Mouse (Mus musculus) frontal cortex, adult (tissue): ENCODE measurements around the gene Zfp57.
A peak's percentile ranks its signal among the peaks of the same experiment; 100 is the strongest.

Source experiments
- ATAC-seq: cut with Nextera tagmentation; 2 replicates; pipeline ENCODE4 v1.9.2; 2017; ENCODE audit warnings: mild to moderate bottlenecking, moderate library complexity, mixed read lengths; ENCODE audit not compliant: low TSS enrichment

Gene Zfp57

DNA sequence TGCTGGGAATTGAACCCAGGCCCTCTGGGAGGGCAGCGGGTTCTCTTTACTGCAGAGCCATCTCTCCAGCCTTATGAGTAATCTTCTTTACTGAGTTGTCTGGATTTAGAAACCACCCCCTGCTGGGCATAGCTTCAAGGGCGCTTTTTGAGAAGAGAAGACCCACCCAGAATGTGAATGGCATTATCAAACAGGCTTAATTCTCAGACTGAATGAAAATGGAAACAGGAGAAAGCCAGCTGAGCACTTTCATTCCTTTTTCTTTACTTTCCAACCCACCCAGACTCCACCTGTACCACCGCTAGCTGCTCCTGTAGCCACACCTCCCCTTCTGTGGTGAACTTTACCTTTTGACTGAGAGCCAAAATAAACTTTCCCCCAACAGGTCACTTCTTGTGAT is 5.5 kb upstream of the Zfp57 start:
- no peak for ATAC-seq

DNA sequence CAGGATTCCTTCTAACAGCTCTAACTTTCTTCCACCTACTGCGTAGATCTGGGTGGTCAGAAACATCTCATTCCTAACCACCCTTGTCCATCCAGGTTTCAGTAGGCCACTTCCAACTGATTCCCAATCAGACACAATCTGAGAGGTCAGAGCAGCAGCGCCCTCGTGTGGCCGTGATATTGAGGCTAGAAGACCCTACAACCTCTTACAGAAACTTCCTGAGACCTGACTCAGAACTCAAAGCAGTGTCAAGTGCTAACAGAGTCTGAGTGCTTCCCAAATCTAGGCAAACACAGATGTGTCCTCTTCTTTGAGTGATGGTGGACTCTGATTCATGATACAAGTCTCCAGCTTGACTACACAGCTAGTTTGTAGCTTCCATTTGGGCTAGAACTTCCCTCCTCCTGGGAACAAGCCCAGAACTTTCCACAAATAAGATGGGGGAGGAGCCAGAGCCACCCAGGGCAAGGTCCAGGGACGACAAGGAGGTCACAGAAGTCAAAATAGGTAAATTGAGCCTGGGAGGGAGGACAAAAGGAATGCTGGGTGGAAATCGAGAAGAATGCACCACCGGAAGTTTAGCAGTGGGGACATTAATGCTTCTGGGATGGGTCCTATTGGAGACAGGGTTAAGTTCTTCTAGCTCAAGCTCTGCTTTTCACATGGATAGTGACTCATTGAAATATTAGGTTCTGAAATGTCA is 3.8 kb upstream of the Zfp57 start:
- ATAC-seq = peak; percentile 66

DNA sequence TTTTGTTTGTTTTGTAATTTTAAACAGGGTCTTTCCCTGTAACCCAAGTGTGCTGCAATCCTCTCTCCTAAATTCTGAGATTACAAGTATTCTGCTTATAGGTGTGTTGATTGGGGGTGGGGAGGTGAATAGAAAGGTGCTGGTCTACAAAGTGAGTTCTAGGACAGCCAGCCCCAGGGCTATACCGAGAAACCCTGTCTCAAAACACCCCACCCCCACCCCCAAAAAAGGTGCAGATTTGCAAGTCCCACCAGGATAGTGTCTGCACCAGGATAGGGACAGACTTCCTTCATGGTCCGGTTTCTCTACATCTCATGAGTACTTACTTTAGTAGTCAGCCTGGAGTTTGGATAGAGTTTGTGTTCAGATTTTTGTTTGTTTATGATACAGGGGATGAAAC is 2.5 kb upstream of the Zfp57 start:
- ATAC-seq = no peak

DNA sequence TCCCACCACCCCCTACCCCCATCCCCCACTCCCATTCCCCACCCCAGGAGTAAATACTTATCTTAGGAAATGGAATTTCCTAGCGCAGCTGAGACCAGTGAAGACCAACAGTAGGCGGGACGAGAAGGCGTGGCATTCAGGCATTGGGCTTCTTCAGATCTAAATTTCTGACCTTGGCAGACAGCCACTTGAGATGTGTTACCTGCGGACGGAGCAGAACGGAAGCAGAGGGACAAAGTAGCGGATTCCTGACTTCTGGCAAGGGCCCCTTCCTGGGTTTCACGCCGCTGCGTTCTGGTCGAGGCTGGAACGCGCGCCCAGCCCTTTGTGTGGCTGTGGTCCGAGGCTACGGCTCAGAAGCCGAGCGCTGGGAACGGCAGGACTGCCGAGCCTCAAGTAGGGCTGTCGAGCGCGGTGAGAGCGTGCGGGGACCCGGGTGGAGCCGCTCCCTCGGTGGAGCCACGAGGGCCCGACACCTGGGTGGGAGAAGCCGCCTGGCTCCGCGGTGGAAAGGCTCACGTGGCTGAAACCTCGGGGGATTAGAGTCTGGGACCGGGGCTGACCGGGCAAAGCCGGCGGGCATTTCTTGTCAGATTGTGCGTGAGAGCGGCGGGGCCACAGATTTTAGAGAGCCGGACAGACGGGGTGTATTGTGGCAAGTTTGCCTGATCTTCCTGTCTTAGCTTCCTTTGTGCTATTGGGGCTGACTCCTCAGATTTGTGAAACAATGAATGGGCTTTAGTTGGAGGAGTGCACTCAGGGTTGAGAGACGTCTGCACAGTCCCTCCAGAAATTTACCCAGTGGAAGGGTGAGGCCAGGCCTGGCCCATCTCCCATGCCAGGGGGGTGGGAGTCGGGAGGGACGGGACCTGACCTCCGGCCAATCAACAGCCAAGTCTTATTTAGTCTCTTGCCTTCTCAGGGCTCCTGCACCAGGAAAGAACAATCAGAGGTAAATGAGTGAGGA is 1.7 kb downstream of the Zfp57 start:
- peak; percentile 78 for ATAC-seq

DNA sequence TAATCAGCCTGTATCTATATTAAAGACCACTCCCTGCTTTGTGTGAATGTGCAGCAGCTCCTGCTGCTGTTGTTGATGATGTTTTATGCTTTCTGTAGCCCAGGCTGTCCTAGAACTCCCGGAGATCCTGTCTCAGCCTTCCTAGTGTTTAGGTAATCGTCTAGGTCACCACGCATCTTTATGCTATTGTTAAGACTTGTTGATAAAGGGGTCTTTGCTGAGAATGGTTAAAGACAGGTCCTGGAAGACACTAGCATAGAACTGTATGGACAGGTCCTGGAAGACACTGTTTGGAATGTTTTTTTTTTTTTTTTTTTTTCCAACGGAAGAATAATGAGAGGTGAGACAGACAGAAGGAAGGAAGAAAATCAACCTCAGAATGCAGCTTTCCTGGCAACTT is 2.4 kb downstream of the Zfp57 start:
- no peak for ATAC-seq

DNA sequence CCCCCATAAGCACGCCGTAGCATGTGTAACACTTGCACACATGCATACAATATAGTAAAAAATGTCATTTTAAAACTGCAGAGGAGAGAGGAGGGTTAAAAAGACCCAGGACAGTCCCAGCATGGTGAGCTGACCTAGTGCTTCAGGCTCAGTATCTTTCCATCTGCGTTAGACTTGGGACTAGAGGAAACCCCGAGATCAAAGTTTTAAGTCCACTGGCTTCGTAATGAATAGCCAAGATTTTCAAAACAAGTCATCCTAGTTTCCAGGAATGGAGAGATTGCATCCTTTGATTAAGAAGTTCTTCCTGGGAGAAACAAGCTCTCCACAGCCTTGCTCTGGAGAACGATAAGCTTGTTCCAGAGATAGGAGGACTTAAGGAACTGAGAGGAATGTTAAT is 7.2 kb downstream of the Zfp57 start:
- no peak for ATAC-seq

DNA sequence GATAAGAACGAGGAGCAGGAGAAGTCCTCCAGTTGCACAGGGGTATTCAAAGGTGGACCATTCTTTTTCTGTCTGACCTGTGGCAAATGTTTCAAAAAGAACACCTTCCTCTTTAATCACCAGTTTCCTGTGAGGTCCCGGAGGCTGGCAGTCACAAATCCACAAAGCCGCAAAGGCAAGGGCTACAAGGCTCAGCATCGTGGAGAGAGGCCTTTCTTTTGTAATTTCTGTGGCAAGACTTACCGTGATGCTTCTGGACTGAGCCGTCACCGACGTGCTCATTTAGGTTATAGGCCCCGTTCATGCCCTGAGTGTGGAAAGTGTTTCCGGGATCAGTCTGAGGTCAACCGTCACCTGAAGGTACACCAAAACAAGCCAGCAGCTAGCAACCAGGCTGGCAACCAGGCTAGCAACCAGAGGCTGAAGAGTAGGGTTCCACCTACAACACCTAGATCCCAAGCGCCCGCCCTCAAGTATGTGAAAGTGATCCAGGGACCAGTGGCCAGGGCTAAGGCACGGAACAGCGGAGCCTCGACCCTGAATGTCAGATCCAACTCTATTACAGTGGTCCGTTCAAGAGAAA is 8.6 kb downstream of the Zfp57 start:
- no peak for ATAC-seq

DNA sequence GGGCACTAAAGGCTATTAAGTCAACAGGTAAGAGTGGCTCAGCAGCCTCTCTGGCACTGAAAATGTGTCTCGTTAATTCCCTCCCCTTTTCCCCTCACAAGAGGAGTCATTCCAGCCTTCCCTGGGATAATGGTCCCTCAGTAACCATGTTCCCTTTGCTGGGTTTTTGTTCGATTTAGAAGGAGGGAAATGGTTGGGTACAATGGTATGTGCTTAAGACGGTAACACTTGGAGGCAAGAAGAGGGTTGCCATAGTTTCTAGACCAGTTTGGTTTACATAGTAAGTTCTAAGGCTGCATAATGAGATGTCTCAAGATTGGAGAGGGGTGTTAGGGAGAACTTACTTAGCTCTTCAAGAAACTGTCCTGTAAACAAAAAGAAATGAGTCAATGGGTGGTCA is 10.8 kb downstream of the Zfp57 start:
- ATAC-seq = no peak

DNA sequence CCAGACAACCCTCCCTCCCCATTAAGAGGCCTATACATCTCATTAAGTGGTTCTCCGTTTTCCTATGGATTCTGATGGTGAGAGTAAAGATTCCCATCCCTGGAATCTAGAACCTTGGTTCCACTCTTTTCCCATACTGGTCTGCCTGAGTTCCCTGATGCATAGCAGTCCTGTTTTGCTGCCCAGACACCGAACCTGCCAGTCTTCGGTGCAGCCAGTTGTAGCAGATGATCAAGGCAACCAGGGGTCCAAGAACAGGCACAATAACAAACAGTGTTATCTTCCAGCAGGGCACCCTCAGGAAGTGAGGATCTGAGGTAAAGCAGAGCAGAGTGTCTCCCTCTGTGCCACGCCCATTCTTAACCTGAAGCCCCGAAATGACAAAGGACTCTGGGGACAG is 11.2 kb downstream of the Zfp57 start:
- no peak for ATAC-seq

DNA sequence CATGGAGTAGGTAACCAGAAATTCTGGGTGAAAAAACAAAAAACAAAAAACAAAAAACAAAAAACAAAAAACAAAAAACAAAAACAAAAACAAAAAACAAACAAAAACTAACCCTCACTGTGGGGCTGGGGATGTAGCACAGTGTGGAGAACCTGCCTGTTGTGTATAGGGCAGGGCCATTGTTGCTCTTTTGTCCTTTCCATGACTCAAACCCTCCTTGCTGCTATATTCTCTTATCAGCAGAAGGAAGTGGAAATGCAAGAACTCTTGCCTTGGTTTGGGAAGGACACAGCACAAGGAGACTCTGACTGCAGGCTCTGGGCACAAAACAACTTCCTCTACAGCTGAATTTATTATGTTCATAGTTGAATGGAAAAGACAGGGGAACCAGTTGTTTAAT is 15.4 kb downstream of the Zfp57 start:
- ATAC-seq = no peak

DNA sequence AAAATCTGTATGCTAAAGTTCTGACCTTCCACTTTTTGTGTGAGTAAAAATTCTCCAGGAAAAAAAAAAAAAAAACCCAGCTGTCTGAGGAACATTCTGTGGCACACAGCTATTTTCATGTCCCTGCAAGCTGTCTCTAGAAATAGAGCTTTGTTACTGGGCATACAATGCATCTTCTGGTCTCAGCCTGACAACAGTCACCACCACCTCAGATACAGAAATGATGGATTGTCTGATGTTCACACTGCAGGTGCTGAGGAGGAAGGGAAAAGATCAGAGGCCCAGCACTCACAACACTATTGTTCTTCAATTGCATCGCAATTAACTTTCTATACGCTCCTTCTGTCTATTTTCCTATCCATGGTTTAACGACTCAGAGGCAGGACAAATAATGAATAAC is 17.4 kb downstream of the Zfp57 start:
- ATAC-seq = peak; percentile 83

DNA sequence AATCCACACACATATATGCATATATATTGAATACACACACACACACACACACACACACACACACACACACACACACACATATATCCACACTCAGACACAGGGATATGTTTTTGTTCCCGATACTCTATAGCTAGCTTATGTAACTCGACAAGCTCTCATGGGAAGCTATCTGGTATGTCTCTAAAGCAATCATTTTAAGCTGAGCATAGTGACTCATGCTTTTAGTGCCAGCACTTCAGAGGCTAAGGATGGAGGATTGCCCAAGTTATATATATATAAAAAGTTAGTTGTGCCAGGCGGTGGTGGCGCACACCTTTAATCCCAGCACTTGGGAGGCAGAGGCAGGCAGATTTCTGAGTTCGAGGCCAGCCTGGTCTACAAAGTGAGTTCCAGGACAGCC is 18.3 kb downstream of the Zfp57 start:
- ATAC-seq = peak; percentile 79

DNA sequence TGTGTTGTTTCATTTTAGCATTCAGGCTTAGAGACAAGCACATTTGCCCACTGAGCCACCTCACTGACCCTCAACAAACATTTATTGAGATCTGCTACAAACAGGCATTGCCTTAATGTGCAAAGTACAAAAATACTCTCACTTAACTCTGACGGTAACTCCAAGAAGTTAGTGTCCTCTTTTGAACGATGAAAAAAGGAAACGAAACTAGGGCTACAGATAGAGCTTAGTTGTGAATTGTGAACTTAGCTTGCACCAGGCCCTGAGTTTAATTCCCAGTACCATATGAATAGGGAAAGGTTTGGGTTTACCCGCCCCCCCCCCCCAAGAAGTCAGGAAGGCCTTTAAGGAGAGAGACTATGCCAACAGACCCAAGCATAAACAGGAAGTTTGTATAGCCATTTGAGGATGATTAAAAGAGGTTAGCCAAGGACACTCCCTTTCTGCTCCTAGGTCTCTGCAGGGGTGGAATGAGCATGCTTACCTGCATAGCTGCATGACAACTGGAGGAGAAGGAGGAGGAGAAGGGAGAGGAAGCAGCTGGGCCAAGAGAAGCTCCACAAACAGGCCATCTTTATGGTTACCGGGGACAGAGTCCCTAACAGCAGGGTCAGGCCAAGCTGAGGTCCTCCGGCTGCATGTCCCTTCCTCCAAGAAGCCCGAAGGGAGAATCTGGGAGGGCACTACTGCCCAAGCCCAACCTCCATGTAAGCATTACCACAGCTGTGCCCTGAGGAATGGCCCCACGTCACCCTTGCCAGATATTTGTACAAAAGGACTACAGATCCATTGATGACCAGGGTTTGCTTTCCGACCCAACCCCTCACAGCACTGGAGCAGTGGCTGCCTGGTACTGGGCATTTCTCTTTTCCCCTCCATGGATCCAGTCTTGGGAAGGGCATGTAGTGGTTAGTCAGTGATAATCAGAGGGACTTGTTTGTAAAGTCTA is 21.9 kb downstream of the Zfp57 start, which contains the start of gene Mog:
Mog (minus strand) TSS at position 771 of the 949 bp plus-strand sequence.
- ATAC-seq = peak; percentile 25; the same call in 1 of the 2 replicates

DNA sequence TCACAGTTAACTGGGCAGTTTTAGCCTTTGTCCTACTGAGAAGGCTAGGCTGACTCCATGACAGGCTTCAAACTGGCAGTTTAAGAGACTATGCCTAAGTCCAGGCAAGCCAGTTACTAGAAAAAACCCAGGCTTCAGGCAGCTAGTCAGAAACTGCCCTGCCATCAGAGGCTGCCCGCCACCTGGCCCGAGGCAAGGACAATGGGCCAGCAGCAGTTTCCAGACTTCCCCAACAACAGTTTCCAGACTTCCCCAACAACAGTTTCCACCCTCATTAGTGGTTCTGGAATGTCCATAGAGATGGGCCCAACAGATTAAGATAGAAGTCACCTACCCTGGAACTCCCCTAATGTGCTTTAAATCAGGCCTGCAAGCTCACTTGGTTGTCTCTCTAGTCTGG is 25.5 kb downstream of the Zfp57 start:
- no peak for ATAC-seq

DNA sequence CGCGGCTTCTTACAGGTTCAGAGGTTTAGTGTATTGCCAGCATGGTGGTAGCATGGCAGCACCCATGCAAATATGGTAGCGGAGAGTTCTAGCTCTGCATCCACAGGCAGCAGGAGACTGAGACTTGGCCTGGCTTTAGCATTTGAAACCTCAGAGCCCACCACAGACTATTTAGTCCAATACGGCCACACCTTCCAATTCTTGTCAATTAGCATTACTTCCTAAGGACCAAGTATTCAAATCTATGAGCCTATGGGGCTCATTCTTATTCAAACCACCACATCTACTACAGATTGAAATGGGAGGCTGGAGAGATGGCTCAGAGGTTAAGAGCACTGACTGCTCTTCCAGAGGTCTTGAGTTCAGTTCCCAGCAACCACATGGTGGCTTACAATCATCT is 26.5 kb downstream of the Zfp57 start:
- ATAC-seq = no peak

DNA sequence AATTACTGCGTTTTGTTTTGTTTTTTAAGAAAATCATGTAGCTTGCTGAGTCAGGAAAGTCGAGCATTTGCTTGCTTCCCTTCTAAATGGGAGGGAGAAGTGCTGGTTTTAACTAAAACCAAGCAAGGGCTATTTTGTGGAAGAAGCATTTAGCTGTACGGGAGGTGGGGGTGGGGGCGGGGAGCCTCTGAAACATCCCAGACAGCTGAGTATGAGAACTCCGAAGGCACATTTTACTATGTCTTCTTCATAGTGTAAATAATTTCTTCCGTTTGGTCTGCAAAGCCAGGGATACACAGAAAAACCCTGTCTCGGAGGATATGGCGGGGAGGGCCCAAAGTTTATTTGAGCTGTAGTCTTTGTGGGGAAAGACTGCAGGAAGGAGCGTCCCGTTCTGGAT is 27.2 kb downstream of the Zfp57 start:
- ATAC-seq = peak; percentile 13

DNA sequence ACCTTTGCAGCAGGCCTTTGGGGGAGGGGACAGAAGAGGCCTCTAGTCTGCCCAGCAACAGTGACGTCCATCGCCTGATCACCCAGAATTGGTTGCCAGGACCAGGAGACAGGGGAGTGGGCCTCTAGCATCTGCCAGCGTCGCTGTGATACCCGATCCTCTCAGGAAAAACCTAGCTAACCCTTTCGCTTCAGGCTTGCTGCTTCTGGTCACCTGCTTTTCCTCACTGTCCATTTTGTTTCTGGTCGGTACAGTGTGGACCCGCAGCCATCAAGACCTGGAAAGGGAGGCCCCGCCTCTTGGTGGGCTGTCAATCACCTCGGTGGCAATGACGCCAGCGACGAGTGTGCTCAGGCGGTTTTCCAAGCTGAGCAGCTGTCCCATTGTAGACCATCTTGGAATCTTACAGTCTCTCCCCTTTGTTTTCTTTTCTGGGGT is 27.7 kb downstream of the Zfp57 start:
- peak; percentile 99 for ATAC-seq

DNA sequence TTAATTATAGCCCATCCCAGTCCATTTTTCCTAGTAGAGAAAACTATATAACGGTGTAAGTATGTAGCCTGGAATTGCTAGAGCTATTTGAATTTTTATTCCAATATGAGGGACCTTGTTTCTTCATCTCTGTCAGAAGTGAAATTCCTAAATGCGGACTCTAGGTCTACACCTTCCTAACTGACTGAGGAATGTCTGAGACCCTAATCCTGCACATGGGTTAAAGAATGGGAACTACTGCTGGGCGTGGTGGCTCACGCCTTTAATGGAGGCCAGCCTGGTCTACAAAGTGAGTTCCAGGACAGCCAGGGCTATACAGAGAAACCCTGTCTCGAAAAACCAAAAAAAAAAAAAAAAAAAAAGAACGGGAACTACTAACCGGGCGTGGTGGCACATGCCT is 28.2 kb downstream of the Zfp57 start:
- no peak for ATAC-seq

DNA sequence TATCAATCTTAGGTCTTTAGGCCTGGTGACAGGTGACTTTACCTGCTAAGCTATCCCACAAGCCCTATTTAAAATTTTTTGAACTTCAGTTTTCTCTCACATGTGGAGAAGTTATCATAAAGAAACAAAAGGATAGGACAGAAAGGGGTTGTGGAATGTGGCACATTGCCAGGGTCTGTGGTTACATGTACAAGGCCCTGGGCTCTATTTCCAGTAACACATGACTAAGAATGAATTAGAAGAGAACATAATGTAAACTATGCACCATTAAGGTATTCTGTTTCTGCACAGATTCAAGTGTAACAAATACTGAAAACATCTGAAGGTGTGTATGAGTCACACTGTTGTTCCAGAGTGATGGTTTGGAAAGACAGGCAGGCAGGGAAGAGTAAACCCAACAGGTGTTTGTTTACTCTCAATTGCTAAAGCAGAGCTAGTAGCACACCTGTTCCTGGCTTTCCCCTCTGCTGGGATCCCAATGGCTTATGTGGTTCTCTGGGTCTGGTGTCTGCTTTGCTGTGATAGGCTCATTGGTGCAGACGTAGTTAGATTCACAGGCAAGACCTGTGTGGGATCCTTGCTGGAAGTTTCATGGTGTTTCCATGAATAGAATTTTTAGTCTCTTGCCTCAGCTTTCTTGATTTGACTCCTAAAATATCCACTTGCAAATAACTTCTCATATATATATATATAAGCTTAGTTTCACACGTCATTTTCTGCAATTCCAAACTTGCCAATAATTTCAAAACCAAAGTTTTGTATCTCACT is 38.3 kb downstream of the Zfp57 start:
- ATAC-seq = peak; percentile 72

DNA sequence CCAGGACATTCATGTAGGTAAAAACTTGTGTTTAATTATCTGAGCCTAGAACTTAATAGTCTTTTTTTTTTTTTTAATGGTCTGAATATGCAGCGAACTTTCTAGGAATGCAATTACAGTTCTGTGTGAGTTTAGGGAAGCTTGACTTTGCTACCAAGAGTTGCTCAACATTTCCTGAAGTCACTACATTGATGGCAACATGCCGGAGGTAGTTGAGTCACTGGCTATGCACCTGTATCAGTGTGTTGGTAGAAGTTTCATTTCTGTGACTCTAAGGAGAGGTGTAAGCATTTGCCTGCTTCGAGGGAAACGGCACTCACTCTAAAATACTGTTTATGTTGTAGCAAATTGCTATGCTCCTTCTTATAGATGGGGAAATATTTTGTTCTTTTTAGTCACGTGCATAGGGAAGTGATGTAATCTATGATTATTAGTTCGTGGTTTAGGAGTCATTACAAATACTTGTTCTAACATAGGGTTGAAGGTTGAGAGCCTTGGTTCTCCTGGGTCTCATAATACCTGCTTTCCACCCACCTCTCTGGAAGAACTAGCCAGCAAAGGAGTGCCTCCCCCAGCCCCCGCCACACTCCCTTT is 43.8 kb downstream of the Zfp57 start:
- ATAC-seq = no peak
